Mouse (Mus musculus): ENCODE measurements at regions not wholly inside any gene's neighbourhood (a gene's known extent, or its start where the extent isn't known, plus 50 kb on each side); places are given as distances from the start of the nearest gene placed in this dataset.

GRCm38 (mm10) chr9:79520498-79520897 is 198.1 kb downstream of the Col12a1 start:
- H3K4me3 ChIP-seq (ENCODE audit: insufficient read depth, low read depth, low read length) = no peak overlapping the region
- H3K27ac ChIP-seq (replicated peaks; ENCODE audit: insufficient read depth, low read depth, low read length) = no peak overlapping the region
- no peak for DNase-seq (ENCODE audit: extremely low read depth, low read depth, low spot score)
- H3K9ac ChIP-seq (ENCODE audit: low read depth, low read length) = no peak overlapping the region
- no peaks in the 10 kb centered on the region for H3K27me3 ChIP-seq (ENCODE audit: control insufficient read depth, insufficient read depth, low read length)
- 86% methylated on average over 2 of the region's 2 CpGs for WGBS
- H3K4me1 ChIP-seq (ENCODE audit: control insufficient read depth, insufficient read depth, low read length) = no peaks in the 10 kb centered on the region
- TF ChIP-seq CTCF (IDR thresholded peaks at IDR 0.05; ENCODE audit: low read depth, low read length) (no peak), POLR2A (IDR thresholded peaks at IDR 0.05; ENCODE audit: extremely low read depth, insufficient read depth, low read length) (no peak)
- no peaks in the 10 kb centered on the region for H3K36me3 ChIP-seq (ENCODE audit: control insufficient read depth, insufficient read depth, low read length)
- no peaks in the 10 kb centered on the region for H3K79me2 ChIP-seq (ENCODE audit: control insufficient read depth, insufficient read depth, low read length)

GRCm38 (mm10) chr9:79523054-79523453 is 195.6 kb downstream of the Col12a1 start:
- no peak for DNase-seq (ENCODE audit: extremely low read depth, low read depth, low spot score)
- TF ChIP-seq POLR2A (IDR thresholded peaks at IDR 0.05; ENCODE audit: extremely low read depth, insufficient read depth, low read length) (no peak), CTCF (IDR thresholded peaks at IDR 0.05; ENCODE audit: low read depth, low read length) (no peak)
- Histone ChIP-seq H3K27me3 (ENCODE audit: control insufficient read depth, insufficient read depth, low read length) (no peaks in the 10 kb centered on the region), H3K4me3 (ENCODE audit: insufficient read depth, low read depth, low read length) (no peak overlapping the region), H3K4me1 (ENCODE audit: control insufficient read depth, insufficient read depth, low read length) (no peaks in the 10 kb centered on the region), H3K9ac (ENCODE audit: low read depth, low read length) (no peak overlapping the region), H3K36me3 (ENCODE audit: control insufficient read depth, insufficient read depth, low read length) (no peaks in the 10 kb centered on the region), H3K27ac (replicated peaks; ENCODE audit: insufficient read depth, low read depth, low read length) (no peak overlapping the region), H3K79me2 (ENCODE audit: control insufficient read depth, insufficient read depth, low read length) (no peaks in the 10 kb centered on the region)
- 90% methylated on average over 4 of the region's 4 CpGs for WGBS

DNA sequence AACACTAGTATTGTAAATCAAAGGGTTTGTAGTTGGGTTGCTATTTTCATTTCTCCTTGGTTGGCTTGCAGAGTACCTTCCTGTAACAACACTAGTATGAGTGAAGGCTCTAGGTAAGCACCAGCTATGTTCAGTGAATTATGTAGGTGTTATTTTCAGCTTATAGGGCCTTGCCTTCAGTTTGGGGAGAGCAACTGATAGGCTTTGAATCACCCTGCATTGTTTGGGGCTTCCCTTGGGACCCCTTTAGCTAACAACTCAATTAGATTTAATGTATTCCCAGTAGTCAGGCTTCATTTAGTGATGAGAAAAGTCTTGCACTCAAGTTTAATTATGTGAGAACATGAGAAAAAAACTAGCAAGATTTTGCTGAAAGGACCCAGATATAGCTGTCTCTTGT is 193.6 kb downstream of the Col12a1 start:
- H3K27ac ChIP-seq (replicated peaks; ENCODE audit: insufficient read depth, low read depth, low read length) = no peak overlapping the region
- TF ChIP-seq CTCF (IDR thresholded peaks at IDR 0.05; ENCODE audit: low read depth, low read length) (no peak), POLR2A (IDR thresholded peaks at IDR 0.05; ENCODE audit: extremely low read depth, insufficient read depth, low read length) (no peak)
- H3K79me2 ChIP-seq (ENCODE audit: control insufficient read depth, insufficient read depth, low read length) = no peaks in the 10 kb centered on the region
- DNase-seq (ENCODE audit: extremely low read depth, low read depth, low spot score) = no peak
- no peak overlapping the region for H3K4me3 ChIP-seq (ENCODE audit: insufficient read depth, low read depth, low read length)
- H3K4me1 ChIP-seq (ENCODE audit: control insufficient read depth, insufficient read depth, low read length) = no peaks in the 10 kb centered on the region
- H3K9ac ChIP-seq (ENCODE audit: low read depth, low read length) = no peak overlapping the region
- H3K27me3 ChIP-seq (ENCODE audit: control insufficient read depth, insufficient read depth, low read length) = no peaks in the 10 kb centered on the region
- no peaks in the 10 kb centered on the region for H3K36me3 ChIP-seq (ENCODE audit: control insufficient read depth, insufficient read depth, low read length)

GRCm38 (mm10) chr9:79526390-79526789 is 192.2 kb downstream of the Col12a1 start:
- TF ChIP-seq CTCF (IDR thresholded peaks at IDR 0.05; ENCODE audit: low read depth, low read length) (no peak), POLR2A (IDR thresholded peaks at IDR 0.05; ENCODE audit: extremely low read depth, insufficient read depth, low read length) (no peak)
- no peaks in the 10 kb centered on the region for H3K36me3 ChIP-seq (ENCODE audit: control insufficient read depth, insufficient read depth, low read length)
- no peak overlapping the region for H3K27ac ChIP-seq (replicated peaks; ENCODE audit: insufficient read depth, low read depth, low read length)
- no peaks in the 10 kb centered on the region for H3K79me2 ChIP-seq (ENCODE audit: control insufficient read depth, insufficient read depth, low read length)
- DNase-seq (ENCODE audit: extremely low read depth, low read depth, low spot score) = no peak
- no peak overlapping the region for H3K4me3 ChIP-seq (ENCODE audit: insufficient read depth, low read depth, low read length)
- H3K4me1 ChIP-seq (ENCODE audit: control insufficient read depth, insufficient read depth, low read length) = no peaks in the 10 kb centered on the region
- H3K9ac ChIP-seq (ENCODE audit: low read depth, low read length) = no peak overlapping the region
- 74% methylated on average over 6 of the region's 6 CpGs for WGBS
- H3K27me3 ChIP-seq (ENCODE audit: control insufficient read depth, insufficient read depth, low read length) = no peaks in the 10 kb centered on the region

GRCm38 (mm10) chr9:79527331-79527730 is 191.3 kb downstream of the Col12a1 start:
- WGBS = 82% methylated on average over 3 of the region's 3 CpGs
- Histone ChIP-seq H3K4me1 (ENCODE audit: control insufficient read depth, insufficient read depth, low read length) (no peaks in the 10 kb centered on the region), H3K79me2 (ENCODE audit: control insufficient read depth, insufficient read depth, low read length) (no peaks in the 10 kb centered on the region), H3K4me3 (ENCODE audit: insufficient read depth, low read depth, low read length) (no peak overlapping the region), H3K27me3 (ENCODE audit: control insufficient read depth, insufficient read depth, low read length) (no peaks in the 10 kb centered on the region), H3K36me3 (ENCODE audit: control insufficient read depth, insufficient read depth, low read length) (no peaks in the 10 kb centered on the region), H3K27ac (replicated peaks; ENCODE audit: insufficient read depth, low read depth, low read length) (no peak overlapping the region), H3K9ac (ENCODE audit: low read depth, low read length) (no peak overlapping the region)
- DNase-seq (ENCODE audit: extremely low read depth, low read depth, low spot score) = no peak
- no peak for TF ChIP-seq CTCF (IDR thresholded peaks at IDR 0.05; ENCODE audit: low read depth, low read length)
- TF ChIP-seq POLR2A (IDR thresholded peaks at IDR 0.05; ENCODE audit: extremely low read depth, insufficient read depth, low read length) = no peak
